Comparison of ENCODE assay signal across 9 mouse cellular contexts in the genomic region with DNA sequence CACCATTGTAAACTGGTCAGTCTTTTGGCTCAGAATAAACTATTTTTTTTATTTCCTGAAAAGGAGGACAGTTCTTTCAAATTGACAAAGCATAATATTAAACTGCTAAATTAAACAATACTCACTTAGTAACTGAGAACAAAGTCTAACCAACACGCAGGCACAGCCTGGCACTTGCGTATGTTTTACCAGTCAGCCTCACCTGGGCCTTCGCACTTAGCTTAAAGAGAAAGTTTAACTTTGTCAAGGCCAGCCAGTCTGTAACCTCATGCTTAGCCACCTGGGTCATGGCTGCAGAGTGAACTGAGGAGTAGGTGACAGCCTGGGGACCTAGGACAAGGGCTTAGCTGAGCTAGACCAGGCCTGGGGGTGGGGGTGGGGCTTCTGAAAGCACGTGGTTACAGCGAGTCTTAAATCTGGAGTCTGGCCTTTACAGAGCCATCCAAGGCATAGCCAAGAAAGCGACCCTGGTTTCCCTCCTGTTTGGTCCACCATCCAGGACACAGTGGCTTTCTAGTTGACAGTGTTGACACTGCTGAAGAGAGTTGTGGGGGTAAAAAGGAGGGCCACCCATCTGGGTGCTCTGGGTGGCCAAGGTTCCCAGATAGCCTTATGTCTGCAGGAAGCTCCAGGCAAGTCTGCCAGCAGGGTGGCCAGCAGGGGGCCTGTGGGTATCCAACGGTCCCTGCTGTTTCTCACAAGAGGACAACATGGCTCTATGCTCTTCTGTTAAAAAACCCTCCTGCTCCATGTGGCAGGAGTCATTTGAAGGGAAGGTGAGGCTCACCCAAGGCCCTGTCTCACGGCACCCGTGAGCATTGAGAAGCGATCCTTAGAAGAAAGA. TPM values are rescaled to one million over a fixed set of nuclear protein-coding genes. Genes with fewer than 3 reads are reported as not detected.
A peak's percentile ranks its signal among the peaks of the same experiment; 100 is the strongest.
DNase-seq lines count a peak whose midpoint lies in the region; ATAC-seq and TF ChIP-seq lines count a peak whose summit lies in the region.
"Had no signal": no experiment of that assay in that cellular context is flagged by ENCODE, and none has a peak within 500 bp of the region (broad histone marks: within the 10 kb centered on the region; RNA-seq: fewer than 3 reads in every experiment).

No protein-coding gene starts in this region.

- peak; percentile 39 for ATAC-seq in intestine, embryonic 15.5 days
- ATAC-seq in lung, postnatal 0 days = no peak

- no peak overlapping the region for H3K27ac ChIP-seq in intestine, embryonic 15.5 days
- H3K27ac ChIP-seq in lung, postnatal 0 days (ENCODE audit: low read length) = no peak overlapping the region

- no peak overlapping the region for H3K4me2 ChIP-seq in intestine, embryonic 15.5 days (replicated peaks)
- H3K4me2 ChIP-seq in lung, postnatal 0 days (replicated peaks; ENCODE audit: low read depth, low read length) = no peak overlapping the region

- DNase-seq in embryo, embryonic 11 days = peak; percentile 41
- no peak for DNase-seq in embryo, embryonic 10.5 days (ENCODE audit: low spot score)
- peak; percentile 9 for DNase-seq in ovary, adult 18-20 months (ENCODE audit: low spot score)
- DNase-seq in ovary, postnatal 10 days (ENCODE audit: low spot score) = no peak
- DNase-seq in lung, postnatal 0 days (ENCODE audit: low spot score) = peak; percentile 28
- DNase-seq in c-Kit-positive CD71-positive TER-119-positive erythroid progenitor cells, embryonic 14.5 days (ENCODE audit: low spot score) = no peak
- DNase-seq in frontal cortex, postnatal 10 days (ENCODE audit: low spot score in 2 of 2) = no peak

- peak; percentile 65 for TF ChIP-seq CTCF in lung, postnatal 0 days (IDR thresholded peaks at IDR 0.05)

- no peaks in the 10 kb centered on the region for H3K27me3 ChIP-seq in intestine, embryonic 15.5 days (replicated peaks)
- H3K27me3 ChIP-seq in lung, postnatal 0 days (replicated peaks; ENCODE audit: insufficient read depth, low read length) = no peaks in the 10 kb centered on the region

- no peak for TF ChIP-seq EP300 in lung, postnatal 0 days (IDR thresholded peaks at IDR 0.05)

- H3K9me3 ChIP-seq in intestine, embryonic 15.5 days = no peaks in the 10 kb centered on the region
- no peaks in the 10 kb centered on the region for H3K9me3 ChIP-seq in lung, postnatal 0 days (ENCODE audit: low read length)

- H3K4me3 ChIP-seq in intestine, embryonic 15.5 days (replicated peaks) = no peak overlapping the region
- H3K4me3 ChIP-seq in lung, postnatal 0 days (ENCODE audit: low read depth, low read length) = no peak overlapping the region

- H3K9ac ChIP-seq in intestine, embryonic 15.5 days = no peak overlapping the region
- no peak overlapping the region for H3K9ac ChIP-seq in lung, postnatal 0 days (replicated peaks; ENCODE audit: low read depth)

- H3K36me3 ChIP-seq in intestine, embryonic 15.5 days = no peaks in the 10 kb centered on the region
- no peaks in the 10 kb centered on the region for H3K36me3 ChIP-seq in lung, postnatal 0 days (ENCODE audit: insufficient read depth, low read length)

- 66% methylated on average over 10 of the region's 10 CpGs for WGBS in intestine, embryonic 15.5 days
- 71% methylated on average over 10 of the region's 10 CpGs for WGBS in lung, postnatal 0 days

- H3K4me1 ChIP-seq in intestine, embryonic 15.5 days (replicated peaks) = peaks cover 17% of the 10 kb centered on the region
- H3K4me1 ChIP-seq in lung, postnatal 0 days (ENCODE audit: insufficient read depth, low read depth, low read length) = no peaks in the 10 kb centered on the region

RNA-seq across cellular contexts. Expression of gene Spdye4c, which starts 24.5 kb away (rescaled TPM):
- polyA plus RNA-seq in intestine, embryonic 15.5 days (2015; fragmentation: Nextera tagmentation; extraction: Ambion mirVana) = not detected in 2 replicates
- not detected in 2 replicates for polyA plus RNA-seq in lung, postnatal 0 days (2015; fragmentation: Nextera tagmentation; extraction: Ambion mirVana)
- polyA plus RNA-seq: stomach, embryonic 14.5 days had no signal

Comparison
In these comparisons a context has a peak if more than half of its experiments do, and no peak if none do; other contexts are left out.
1. DNase-seq: peak in embryo, embryonic 11 days (single experiment), ovary, adult 18-20 months (single experiment) and lung, postnatal 0 days (single experiment); none in embryo, embryonic 10.5 days (single experiment), ovary, postnatal 10 days (single experiment), c-Kit-positive CD71-positive TER-119-positive erythroid progenitor cells, embryonic 14.5 days (single experiment) and frontal cortex, postnatal 10 days (0 of 2).